Mouse (Mus musculus) kidney, adult 2 months (tissue): Measurements from ENCODE around the gene Pycr1.

Source experiments
- CTCF ChIP-seq: fragments of 200-500 bp; conservative IDR thresholded peaks from 2 replicates; pipeline ENCODE4 v1.5.1; 2011; ENCODE audit warnings: low read depth, mild to moderate bottlenecking, control low read depth, low read length, moderate library complexity, mixed read lengths; ENCODE audit not compliant: insufficient read depth, insufficient read length
- POLR2A ChIP-seq: fragments of 200-500 bp; IDR thresholded peaks from one replicate; pipeline ENCODE4 v1.6.1; 2011; ENCODE audit warnings: low read depth, low read length, control low read depth

GRCm38 (mm10) chr11:120600716-120601115 lies 42.9 kb downstream of the Pycr1 start:
- TF ChIP-seq CTCF (no peak), POLR2A (no peak)
